Mouse (Mus musculus) colon, adult 2 months (tissue): Measurements from ENCODE around the gene Gm12166. TPM values are rescaled to one million over a fixed set of nuclear protein-coding genes. Genes with fewer than 3 reads are reported as not detected.

ENCODE experiments used
- polyA plus RNA-seq: library from polyadenylated mRNA; depleted of rRNA; stranded (reverse); fragments of >200 nt; gene quantifications from 2 replicates; pipeline ENCODE4 v1.2.3, GENCODE M21; 2012; rRNA removed

Gm12166 gene
- 17.1 and 19.1 TPM in 2 replicates for polyA plus RNA-seq

DNA sequence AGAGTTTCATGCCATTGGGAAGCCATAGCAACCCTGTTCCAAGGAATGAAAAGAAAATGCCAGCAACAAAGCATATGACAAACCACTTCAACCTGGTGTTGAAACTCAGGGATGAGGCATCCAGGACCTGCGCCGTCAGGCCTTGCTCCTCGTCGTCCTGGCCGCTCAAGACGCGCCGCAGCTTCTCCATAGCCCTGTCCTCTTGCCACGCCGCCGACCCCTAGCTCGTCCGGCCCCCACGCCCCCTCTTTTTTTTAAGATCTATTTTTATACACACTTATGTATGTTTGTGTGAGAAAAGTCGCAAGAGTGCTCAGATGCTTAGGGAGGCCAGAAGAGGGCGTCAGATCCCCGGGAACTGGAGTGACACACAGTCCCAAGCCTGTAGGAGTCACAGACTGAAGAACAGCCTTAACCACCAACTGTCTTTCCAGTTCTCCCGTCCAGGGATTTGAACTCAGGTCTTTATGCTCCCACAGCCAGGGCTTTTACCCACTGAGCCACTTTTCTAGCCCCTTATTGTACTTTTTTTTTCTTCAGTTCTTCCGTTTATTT is at the start of gene Gm12166:
Gm12166 (minus strand) TSS at position 217 of the 555 bp plus-strand sequence.

DNA sequence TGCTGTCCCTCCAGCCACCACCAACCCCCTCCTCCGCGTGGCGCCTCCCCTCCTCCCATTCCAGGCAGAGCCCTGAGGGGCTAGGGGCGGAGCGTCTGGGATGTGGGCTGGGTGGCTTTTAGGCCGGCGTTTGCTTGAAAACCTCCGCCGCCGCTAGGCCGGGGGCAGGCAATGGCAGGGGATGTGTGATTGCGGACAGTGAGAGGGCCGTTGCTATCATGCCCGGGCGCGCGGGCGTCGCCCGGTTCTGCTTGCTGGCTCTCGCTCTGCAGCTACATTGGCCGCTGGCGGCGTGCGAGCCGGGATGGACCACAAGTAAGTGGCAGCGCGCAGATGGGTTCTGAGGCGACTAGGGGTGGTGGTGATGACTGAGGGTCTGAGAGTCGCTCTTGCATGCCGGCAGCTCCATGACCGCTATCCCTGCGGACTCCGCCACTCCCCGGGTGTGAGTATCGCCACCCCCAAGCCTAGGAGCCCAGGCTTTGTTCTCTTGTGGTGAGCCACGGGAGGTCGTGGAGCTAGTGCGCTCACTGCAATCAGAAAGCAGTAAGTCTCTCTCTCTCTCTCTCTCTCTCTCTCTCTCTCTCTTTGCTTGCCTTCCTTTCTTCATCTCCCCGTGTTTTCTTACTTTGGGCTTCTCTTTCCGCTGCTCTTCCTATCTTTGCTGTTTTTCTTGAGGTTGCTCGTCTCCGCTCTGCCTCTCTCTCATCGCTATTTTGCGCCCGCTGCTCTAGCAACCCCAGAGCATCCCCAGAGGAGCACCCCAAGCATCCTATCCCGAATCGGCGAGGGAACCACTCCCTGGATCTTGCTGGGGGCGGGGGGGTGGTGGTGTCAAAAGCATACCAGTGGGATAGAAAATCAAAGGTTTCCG is 4.0 kb upstream of the Gm12166 start, which contains the start of gene Adam19:
Adam19 (plus strand) TSS at position 97 of the 874 bp plus-strand sequence.

Other genes with a start within 250 kb of the Gm12166 start
- 76.6 and 87.1 TPM in 2 replicates for gene Clint1, start 200.3 kb downstream of the Gm12166 start, polyA plus RNA-seq
- gene Lsm11, start 107.4 kb downstream of the Gm12166 start, polyA plus RNA-seq = 6.4 and 7.9 TPM in 2 replicates
- 2.9 and 3.2 TPM in 2 replicates for gene Thg1l, start 96.8 kb downstream of the Gm12166 start, polyA plus RNA-seq
- 0.09 and 0.12 TPM in 2 replicates for gene Sox30, start 72.0 kb downstream of the Gm12166 start, polyA plus RNA-seq
- gene Adam19, start 3.7 kb upstream of the Gm12166 start, polyA plus RNA-seq = 12.6 and 14.9 TPM in 2 replicates
- gene Nipal4, start 114.2 kb upstream of the Gm12166 start, polyA plus RNA-seq = 2.5 and 2.6 TPM in 2 replicates
- not detected in 2 replicates for gene Fndc9, start 183.2 kb upstream of the Gm12166 start, polyA plus RNA-seq